Mouse (Mus musculus): ENCODE data around the gene Usp36. TPM values are rescaled to one million over a fixed set of nuclear protein-coding genes. Genes with fewer than 3 reads are reported as not detected.

Gene Usp36
- 10 to 100 TPM; 11.8 to 12.3 TPM for total RNA-seq (2023)

GRCm38 (mm10) chr11:118289999-118290889 lies at the start of gene Usp36:
Gene Usp36, minus strand, starts transcription at chr11:118290244.

GRCm38 (mm10) chr11:118248150-118249011 lies 41.7 kb downstream of the Usp36 start, which contains the start of gene Cyth1:
Gene Cyth1, minus strand, starts transcription at chr11:118248592.

Other genes with a start within 250 kb of the Usp36 start
- gene Dnah17, start 159.6 kb downstream of the Usp36 start, total RNA-seq (2023): under 1 TPM; 0.09 to 0.16 TPM
- 10 to 100 TPM; 41.0 to 42.1 TPM for gene Cyth1, start 41.7 kb downstream of the Usp36 start, total RNA-seq (2023)
- gene Cep295nl, start 52.3 kb upstream of the Usp36 start, total RNA-seq (2023): 10 to 100 TPM; 12.7 to 14.2 TPM
- 100 to 1,000 TPM; 110 to 131 TPM for gene Timp2, start 65.5 kb upstream of the Usp36 start, total RNA-seq (2023)
- 10 to 100 TPM; 13.2 to 14.7 TPM for gene Lgals3bp, start 111.8 kb upstream of the Usp36 start, total RNA-seq (2023)
- gene Cant1, start 128.8 kb upstream of the Usp36 start, total RNA-seq (2023): 10 to 100 TPM; 25.6 to 26.8 TPM
- under 1 TPM; 0.18 to 0.24 TPM for gene C1qtnf1, start 138.0 kb upstream of the Usp36 start, total RNA-seq (2023)
- 1 to 10 TPM; 3.8 to 4.3 TPM for gene Engase, start 186.6 kb upstream of the Usp36 start, total RNA-seq (2023)